Mouse (Mus musculus) G1E (cell line): Measurements from ENCODE around the gene Syngr4.

Experiments used
- CTCF ChIP-seq: IDR thresholded peaks from 2 replicates; pipeline ENCODE4 v1.5.1; 2012; ENCODE audit warnings: low read depth, low read length, inconsistent platforms, mixed read lengths
- TAL1 ChIP-seq: conservative IDR thresholded peaks from 2 replicates; pipeline ENCODE4 v1.6.1; 2012; ENCODE audit warnings: low read depth, low read length, inconsistent platforms, mixed read lengths

DNA sequence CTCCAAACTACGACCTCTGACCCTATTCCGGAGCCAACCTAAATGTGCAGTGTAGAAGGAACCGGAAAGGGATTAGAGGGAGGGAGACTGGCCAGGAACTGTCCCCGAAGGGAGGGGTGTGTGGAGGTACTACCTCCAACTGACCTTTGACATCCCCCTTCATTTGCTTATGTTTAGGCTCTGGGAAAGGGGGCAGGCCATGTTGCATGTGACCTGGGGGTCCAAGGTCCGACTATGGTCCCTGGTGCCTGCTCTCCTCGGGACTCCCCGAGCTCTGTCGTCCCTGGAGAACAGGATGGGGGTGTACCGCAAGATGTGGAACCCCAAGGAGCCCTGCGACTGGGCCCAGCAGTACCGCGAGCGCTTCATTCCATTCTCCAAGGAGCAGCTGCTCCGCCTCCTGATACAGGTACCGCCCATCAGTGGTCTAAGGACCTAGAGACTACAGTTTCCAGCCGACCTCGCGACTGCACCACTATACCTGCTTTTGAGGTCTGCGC lies 794 bp upstream of the Syngr4 start:
- TF ChIP-seq TAL1 = no peak
- TF ChIP-seq CTCF = no peak
